Mouse (Mus musculus): ENCODE measurements around the gene Calr.
"Not testable (repeated sequence)": the region's sequence is repeated elsewhere in the genome, so short reads cannot be mapped to it uniquely, and the experiment has no call there.

Calr gene

GRCm38 (mm10) chr8:84844397-84845070, 2.2 kb downstream of the Calr start:
- DNase-seq (ENCODE audit: low read depth, low spot score), result no peak

- DNase-seq (ENCODE audit: low read depth, low spot score), result no peak
Measured at GRCm38 (mm10) chr8:84841514-84841913, 5.2 kb downstream of the Calr start.

GRCm38 (mm10) chr8:84840248-84840999, 6.3 kb downstream of the Calr start, which contains the start of gene Rad23a:
Rad23a (minus strand) TSS chr8:84840665.
- DNase-seq (ENCODE audit: low read depth, low spot score), result peak; percentile 96

GRCm38 (mm10) chr8:84839875-84840247, 6.9 kb downstream of the Calr start:
- no peak for DNase-seq (ENCODE audit: low read depth, low spot score)

- DNase-seq (ENCODE audit: low read depth, low spot score), result no peak
Measured at GRCm38 (mm10) chr8:84839411-84839810, 7.3 kb downstream of the Calr start.

- no peak for DNase-seq (ENCODE audit: low read depth, low spot score)
Measured at GRCm38 (mm10) chr8:84838513-84838912, 8.2 kb downstream of the Calr start.

- DNase-seq (ENCODE audit: low read depth, low spot score), result no peak
Measured at GRCm38 (mm10) chr8:84837912-84838470, 8.7 kb downstream of the Calr start.

GRCm38 (mm10) chr8:84837149-84837911, 9.4 kb downstream of the Calr start:
- DNase-seq (ENCODE audit: low read depth, low spot score), result peak; percentile 76

GRCm38 (mm10) chr8:84834866-84835855, 11.6 kb downstream of the Calr start:
- no peak for DNase-seq (ENCODE audit: low read depth, low spot score)

GRCm38 (mm10) chr8:84834002-84834865, 12.5 kb downstream of the Calr start:
- DNase-seq (ENCODE audit: low read depth, low spot score), result no peak

GRCm38 (mm10) chr8:84832759-84833742, 13.7 kb downstream of the Calr start:
- DNase-seq (ENCODE audit: low read depth, low spot score), result no peak

- peak; percentile 73 for DNase-seq (ENCODE audit: low read depth, low spot score)
Measured at GRCm38 (mm10) chr8:84832034-84832717, 14.6 kb downstream of the Calr start.

- no peak for DNase-seq (ENCODE audit: low read depth, low spot score)
Measured at GRCm38 (mm10) chr8:84831490-84831889, 15.2 kb downstream of the Calr start, which contains the start of gene Gadd45gip1. Gadd45gip1 (plus strand) TSS chr8:84831522.

GRCm38 (mm10) chr8:84826518-84826917, 20.2 kb downstream of the Calr start:
- not testable (repeated sequence) for DNase-seq (ENCODE audit: low read depth, low spot score)

GRCm38 (mm10) chr8:84825636-84826035, 21.1 kb downstream of the Calr start:
- no peak for DNase-seq (ENCODE audit: low read depth, low spot score)

- peak; percentile 76 for DNase-seq (ENCODE audit: low read depth, low spot score)
Measured at GRCm38 (mm10) chr8:84823653-84824052, 23.1 kb downstream of the Calr start.

- DNase-seq (ENCODE audit: low read depth, low spot score), result no peak
Measured at GRCm38 (mm10) chr8:84822723-84823122, 24.0 kb downstream of the Calr start, which contains the start of gene Dand5. Dand5 (minus strand) TSS chr8:84822823.

- DNase-seq (ENCODE audit: low read depth, low spot score), result no peak
Measured at GRCm38 (mm10) chr8:84816117-84816516, 30.6 kb downstream of the Calr start.

All from forelimb bud, embryonic 11.5 days (tissue).